Mouse (Mus musculus) adrenal gland, adult 2 months (tissue): ENCODE measurements at regions not wholly inside any gene's neighbourhood (a gene's known extent, or its start where the extent isn't known, plus 50 kb on each side); places are given as distances from the start of the nearest gene placed in this dataset.

Experiments used
- DNase-seq: peaks from one replicate; pipeline ENCODE4 v3.0.0; 2021

GRCm38 (mm10) chr12:92645006-92645624, 796.2 kb upstream of the Sel1l start:
- no peak for DNase-seq

GRCm38 (mm10) chr12:92619120-92619519, 770.2 kb upstream of the Sel1l start:
- no peak for DNase-seq

GRCm38 (mm10) chr12:92618519-92618918, 769.6 kb upstream of the Sel1l start:
- no peak for DNase-seq

- no peak for DNase-seq
Observed at GRCm38 (mm10) chr12:92601673-92602072, 752.7 kb upstream of the Sel1l start.

GRCm38 (mm10) chr12:92589725-92590124, 740.8 kb upstream of the Sel1l start:
- no peak for DNase-seq

GRCm38 (mm10) chr12:92589305-92589704, 740.3 kb upstream of the Sel1l start:
- no peak for DNase-seq

GRCm38 (mm10) chr12:92578596-92578995, 729.6 kb upstream of the Sel1l start:
- DNase-seq: peak; percentile 61
